Mouse (Mus musculus) olfactory bulb, adult 2 months (tissue): Measurements from ENCODE around the gene Ccdc171.

Experiments used
- CTCF ChIP-seq: fragments of 200-500 bp; IDR thresholded peaks from 2 replicates; pipeline ENCODE4 v1.5.1; 2012; ENCODE audit warnings: low read depth, mild to moderate bottlenecking, low read length, moderate library complexity; ENCODE audit not compliant: insufficient read depth
- POLR2A ChIP-seq: fragments of 200-500 bp; IDR thresholded peaks from 2 replicates; pipeline ENCODE4 v1.6.1; 2012; ENCODE audit warnings: mild to moderate bottlenecking, low read depth, low read length, moderate library complexity; ENCODE audit not compliant: insufficient read depth

- TF ChIP-seq POLR2A (no peak), CTCF (no peak)
Measured at GRCm38 (mm10) chr4:83785115-83785514, 259.8 kb downstream of the Ccdc171 start.
